Mouse (Mus musculus): Measurements from ENCODE around the gene Kremen1. TPM values are rescaled to one million over a fixed set of nuclear protein-coding genes. Genes with fewer than 3 reads are reported as not detected.

Gene Kremen1
- 10 to 100 TPM; 14.4 to 16.4 TPM for total RNA-seq (2021)
- long read RNA-seq, experiment 1, full-length matches to known transcripts = 9 of 20 reads
- long read RNA-seq, experiment 1, partial matches to known transcripts = 5 of 20 reads
- long read RNA-seq, experiment 1, other reads (novel, unspliced or antisense) = 6 of 20 reads
- long read RNA-seq, experiment 2, full-length matches to known transcripts = 4 of 11 reads
- long read RNA-seq, experiment 2, partial matches to known transcripts = 4 of 11 reads
- long read RNA-seq, experiment 2, other reads (novel, unspliced or antisense) = 3 of 11 reads

GRCm38 (mm10) chr11:5261508-5262392 lies at the start of gene Kremen1:
Kremen1 (minus strand) TSS chr11:5261558.
- DNase-seq (ENCODE audit: low spot score in 2 of 2) = peak; percentile 88 to 92

- no peak for DNase-seq (ENCODE audit: low spot score in 2 of 2)
Measured at GRCm38 (mm10) chr11:5307024-5307905, 45.9 kb upstream of the Kremen1 start.

- no peak for DNase-seq (ENCODE audit: low spot score in 2 of 2)
Measured at GRCm38 (mm10) chr11:5306017-5306416, 44.7 kb upstream of the Kremen1 start.

- no peak for DNase-seq (ENCODE audit: low spot score in 2 of 2)
Measured at GRCm38 (mm10) chr11:5304526-5304925, 43.2 kb upstream of the Kremen1 start.

GRCm38 (mm10) chr11:5298007-5298372 lies 36.6 kb upstream of the Kremen1 start:
- DNase-seq (ENCODE audit: low spot score in 2 of 2) = no peak

- DNase-seq (ENCODE audit: low spot score in 2 of 2) = no peak
Measured at GRCm38 (mm10) chr11:5297148-5298006, 36.0 kb upstream of the Kremen1 start.

GRCm38 (mm10) chr11:5296576-5297115 lies 35.3 kb upstream of the Kremen1 start:
- DNase-seq (ENCODE audit: low spot score in 2 of 2) = no peak

GRCm38 (mm10) chr11:5294805-5295204 lies 33.4 kb upstream of the Kremen1 start:
- DNase-seq (ENCODE audit: low spot score in 2 of 2) = no peak

GRCm38 (mm10) chr11:5290691-5291090 lies 29.3 kb upstream of the Kremen1 start:
- DNase-seq (ENCODE audit: low spot score in 2 of 2) = peak; percentile 64 to 81

GRCm38 (mm10) chr11:5289826-5290580 lies 28.6 kb upstream of the Kremen1 start:
- DNase-seq (ENCODE audit: low spot score in 2 of 2) = no peak

GRCm38 (mm10) chr11:5283987-5284386 lies 22.6 kb upstream of the Kremen1 start:
- no peak for DNase-seq (ENCODE audit: low spot score in 2 of 2)

- DNase-seq (ENCODE audit: low spot score in 2 of 2) = no peak
Measured at GRCm38 (mm10) chr11:5280932-5281331, 19.6 kb upstream of the Kremen1 start.

GRCm38 (mm10) chr11:5278463-5278862 lies 17.1 kb upstream of the Kremen1 start:
- DNase-seq (ENCODE audit: low spot score in 2 of 2) = no peak

- DNase-seq (ENCODE audit: low spot score in 2 of 2) = no peak
Measured at GRCm38 (mm10) chr11:5277307-5277971, 16.1 kb upstream of the Kremen1 start.

- no peak for DNase-seq (ENCODE audit: low spot score in 2 of 2)
Measured at GRCm38 (mm10) chr11:5275216-5275615, 13.9 kb upstream of the Kremen1 start.

- no peak for DNase-seq (ENCODE audit: low spot score in 2 of 2)
Measured at GRCm38 (mm10) chr11:5272536-5273234, 11.3 kb upstream of the Kremen1 start.

- DNase-seq (ENCODE audit: low spot score in 2 of 2) = no peak
Measured at GRCm38 (mm10) chr11:5272066-5272360, 10.7 kb upstream of the Kremen1 start.

GRCm38 (mm10) chr11:5271274-5272065 lies 10.1 kb upstream of the Kremen1 start:
- DNase-seq (ENCODE audit: low spot score in 2 of 2) = no peak
